Mouse (Mus musculus) limb, embryonic 10.5 days (tissue): Measurements from ENCODE around the gene Gm35315. TPM values are rescaled to one million over a fixed set of nuclear protein-coding genes. Genes with fewer than 3 reads are reported as not detected.
"Not testable (repeated sequence)": the region's sequence is repeated elsewhere in the genome, so short reads cannot be mapped to it uniquely, and the experiment has no call there.

Experiments used
- DNase-seq: peaks from one replicate; pipeline ENCODE4 v3.0.0-alpha.2; 2017; ENCODE audit warnings: low spot score
- H3K27ac ChIP-seq: fragments of 300-500 bp; sonication (generic); 2 replicates; pipeline ENCODE4 v1.5.1; 2016; ENCODE audit warnings: mild to moderate bottlenecking
- H3K27me3 ChIP-seq: fragments of 300-500 bp; sonication (generic); 2 replicates; pipeline ENCODE4 v1.6.1; 2016; ENCODE audit warnings: low read depth, mild to moderate bottlenecking; ENCODE audit not compliant: poor library complexity, severe bottlenecking
- H3K36me3 ChIP-seq: fragments of 300-500 bp; sonication (generic); 2 replicates; pipeline ENCODE4 v1.6.1; 2016; ENCODE audit warnings: mild to moderate bottlenecking, moderate library complexity
- H3K4me1 ChIP-seq: fragments of 300-500 bp; sonication (generic); 2 replicates; pipeline ENCODE4 v1.6.1; 2016
- H3K4me3 ChIP-seq: fragments of 300-500 bp; sonication (generic); 2 replicates; pipeline ENCODE4 v1.5.1; 2016; ENCODE audit warnings: mild to moderate bottlenecking, moderate library complexity
- H3K9me3 ChIP-seq: fragments of 300-500 bp; sonication (generic); replicated peaks from 2 replicates; pipeline ENCODE4 v1.6.1; 2016; ENCODE audit warnings: mild to moderate bottlenecking
- WGBS: fragments of 180-500 bp; shearing (Covaris S2); methylation state at CpG from one replicate; pipeline ENCODE4 v1.1.7; 2016; 5-methylcytosine and 5-hydroxymethylcytosine counted together
- polyA plus RNA-seq: library from polyadenylated mRNA; unstranded; fragments of >200 nt; fragmentation: Nextera tagmentation; extraction: Ambion mirVana; gene quantifications from 2 replicates; pipeline ENCODE4 v1.2.1, GENCODE M21; 2016

The Gm35315 gene
- 1.9 and 2.0 TPM in 2 replicates for polyA plus RNA-seq

GRCm38 (mm10) chr5:110094030-110094846, at the start of gene Gm35315:
Gm35315 (minus strand) TSS chr5:110094420.
- peak; percentile 82 for DNase-seq
- 2% methylated on average over 25 of the region's 25 CpGs for WGBS
- Histone ChIP-seq H3K4me1 (peaks cover 10% of the 10 kb centered on the region), H3K9me3 (no peaks in the 10 kb centered on the region), H3K4me3 (peak within 1 kb of the TSS; percentile 66), H3K36me3 (no peaks in the 10 kb centered on the region), H3K27ac (peak within 1 kb of the TSS; percentile 89), H3K27me3 (no peaks in the 10 kb centered on the region)

- Histone ChIP-seq H3K4me1 (no peaks in the 10 kb centered on the region), H3K27ac (no peak overlapping the region), H3K36me3 (peaks cover 74% of the 10 kb centered on the region), H3K9me3 (no peaks in the 10 kb centered on the region), H3K4me3 (no peak overlapping the region), H3K27me3 (no peaks in the 10 kb centered on the region)
- 89% methylated on average over 5 of the region's 5 CpGs for WGBS
- DNase-seq, result no peak
Observed at GRCm38 (mm10) chr5:110143007-110143406, 48.8 kb upstream of the Gm35315 start.

DNA sequence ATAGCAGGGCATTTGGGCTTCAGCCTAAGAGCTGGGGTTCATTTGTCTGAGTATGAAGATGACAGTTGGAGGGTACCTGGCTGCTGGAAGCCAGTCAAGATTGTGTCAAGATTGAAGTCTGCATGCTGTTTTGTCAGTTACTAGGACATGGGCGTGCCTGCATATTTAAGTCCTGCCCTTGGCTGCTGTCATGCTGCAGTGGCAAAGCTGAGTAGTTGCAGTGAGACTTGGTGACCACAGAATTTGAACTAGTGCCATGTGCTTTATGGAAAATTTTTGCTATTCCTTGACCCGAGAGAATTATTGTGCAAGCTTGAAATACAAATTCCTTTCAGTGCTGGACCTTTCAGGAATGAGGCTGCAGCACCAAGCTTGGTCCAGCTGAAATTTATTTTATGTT, 48.1 kb upstream of the Gm35315 start:
- Histone ChIP-seq H3K27me3 (no peaks in the 10 kb centered on the region), H3K36me3 (peaks cover 69% of the 10 kb centered on the region), H3K27ac (no peak overlapping the region), H3K4me1 (no peaks in the 10 kb centered on the region), H3K9me3 (no peaks in the 10 kb centered on the region), H3K4me3 (no peak overlapping the region)
- no peak for DNase-seq
- WGBS, result 92% methylated on average over 2 of the region's 2 CpGs

DNA sequence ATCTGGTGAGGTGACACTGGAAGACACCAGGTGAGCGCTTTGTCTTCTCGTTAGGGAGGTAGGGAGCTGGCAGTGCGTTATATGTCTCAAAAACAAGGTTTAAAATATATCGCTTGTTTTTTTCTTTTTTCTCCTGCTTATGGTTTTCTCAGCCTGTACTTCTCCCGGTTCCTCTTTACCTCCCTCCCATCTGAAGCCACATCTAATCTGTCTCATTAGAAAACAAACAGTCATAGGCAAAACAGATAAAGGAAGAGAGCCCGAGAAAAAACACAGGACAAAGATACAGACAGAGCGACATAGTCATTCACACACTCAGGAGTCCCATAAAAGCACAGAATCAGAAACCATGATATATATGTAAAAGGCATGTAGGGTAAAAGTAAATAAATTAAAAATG, 46.2 kb upstream of the Gm35315 start:
- no peaks in the 10 kb centered on the region for H3K9me3 ChIP-seq
- peaks cover 52% of the 10 kb centered on the region for H3K36me3 ChIP-seq
- no peaks in the 10 kb centered on the region for H3K27me3 ChIP-seq
- peaks cover 7% of the 10 kb centered on the region for H3K4me1 ChIP-seq
- 92% methylated on average over 7 of the region's 7 CpGs for WGBS
- no peak overlapping the region for H3K27ac ChIP-seq
- H3K4me3 ChIP-seq, result no peak overlapping the region
- DNase-seq, result no peak

DNA sequence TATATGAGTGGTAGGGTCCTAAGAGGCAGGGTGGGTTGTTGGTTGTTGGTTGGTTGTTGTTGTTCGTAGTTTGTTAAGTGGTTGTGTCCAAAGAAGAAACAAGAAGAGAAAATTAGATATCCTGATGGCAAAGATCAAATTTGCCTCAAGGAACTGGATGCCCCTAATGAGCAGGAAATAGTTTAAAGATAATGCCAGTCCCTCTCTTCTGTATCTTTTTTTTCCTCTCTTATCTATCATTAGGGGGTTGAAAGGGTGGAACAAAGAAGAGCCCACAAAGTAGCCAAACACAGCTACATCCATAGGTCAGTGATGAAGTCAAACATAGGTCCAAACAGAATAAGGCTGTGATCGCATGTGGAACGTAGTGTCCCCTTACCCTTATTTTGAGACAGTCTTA, 45.1 kb upstream of the Gm35315 start:
- peaks cover 44% of the 10 kb centered on the region for H3K36me3 ChIP-seq
- H3K9me3 ChIP-seq, result no peaks in the 10 kb centered on the region
- 91% methylated on average over 3 of the region's 3 CpGs for WGBS
- DNase-seq, result no peak
- H3K4me1 ChIP-seq, result peaks cover 7% of the 10 kb centered on the region
- no peak overlapping the region for H3K27ac ChIP-seq
- no peaks in the 10 kb centered on the region for H3K27me3 ChIP-seq
- H3K4me3 ChIP-seq, result no peak overlapping the region

DNA sequence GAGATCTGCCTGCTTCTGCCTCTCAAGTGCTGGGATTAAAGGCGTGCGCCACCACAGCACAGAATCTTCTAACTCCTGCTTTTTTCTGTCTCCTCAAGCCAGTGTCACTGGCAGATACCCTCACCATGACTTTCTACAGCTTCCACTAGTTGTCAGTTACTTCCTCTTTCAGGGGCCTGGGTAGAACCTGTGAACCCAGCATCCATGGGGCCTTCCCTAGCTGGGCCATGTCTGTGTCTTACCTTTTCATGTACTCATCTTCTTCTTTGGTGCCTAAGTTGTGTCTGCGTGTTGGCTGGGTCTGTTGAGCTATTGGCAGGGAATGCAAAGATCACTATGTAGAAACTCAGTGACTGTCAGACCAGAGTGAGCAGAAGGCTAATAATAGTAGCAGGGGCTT, 43.6 kb upstream of the Gm35315 start:
- WGBS, result 92% methylated on average over 3 of the region's 3 CpGs
- Histone ChIP-seq H3K4me3 (no peak overlapping the region), H3K36me3 (peaks cover 31% of the 10 kb centered on the region)

GRCm38 (mm10) chr5:110136087-110136464, 41.9 kb upstream of the Gm35315 start:
- peaks cover 18% of the 10 kb centered on the region for H3K36me3 ChIP-seq
- peak overlapping the region; percentile 70 for H3K4me3 ChIP-seq
- peak overlapping the region; percentile 75 for H3K27ac ChIP-seq
- H3K4me1 ChIP-seq, result peaks cover 7% of the 10 kb centered on the region
- DNase-seq, result no peak
- no peaks in the 10 kb centered on the region for H3K9me3 ChIP-seq
- no peaks in the 10 kb centered on the region for H3K27me3 ChIP-seq
- 7% methylated on average over 18 of the region's 18 CpGs for WGBS

More for the DNA sequence above, 43.6 kb upstream of the Gm35315 start:
- H3K9me3 ChIP-seq, result no peaks in the 10 kb centered on the region
- no peak for DNase-seq
- peaks cover 7% of the 10 kb centered on the region for H3K4me1 ChIP-seq
- no peak overlapping the region for H3K27ac ChIP-seq
- H3K27me3 ChIP-seq, result no peaks in the 10 kb centered on the region

GRCm38 (mm10) chr5:110135293-110136086, 41.3 kb upstream of the Gm35315 start, which contains the start of gene Chfr:
Chfr (plus strand) TSS chr5:110135842.
- Histone ChIP-seq H3K4me1 (peaks cover 7% of the 10 kb centered on the region), H3K27ac (peak within 1 kb of the TSS; percentile 75), H3K4me3 (peak within 1 kb of the TSS; percentile 70), H3K36me3 (peaks cover 16% of the 10 kb centered on the region), H3K27me3 (no peaks in the 10 kb centered on the region), H3K9me3 (no peaks in the 10 kb centered on the region)
- DNase-seq, result peak; percentile 99
- 4% methylated on average over 46 of the region's 46 CpGs for WGBS

DNA sequence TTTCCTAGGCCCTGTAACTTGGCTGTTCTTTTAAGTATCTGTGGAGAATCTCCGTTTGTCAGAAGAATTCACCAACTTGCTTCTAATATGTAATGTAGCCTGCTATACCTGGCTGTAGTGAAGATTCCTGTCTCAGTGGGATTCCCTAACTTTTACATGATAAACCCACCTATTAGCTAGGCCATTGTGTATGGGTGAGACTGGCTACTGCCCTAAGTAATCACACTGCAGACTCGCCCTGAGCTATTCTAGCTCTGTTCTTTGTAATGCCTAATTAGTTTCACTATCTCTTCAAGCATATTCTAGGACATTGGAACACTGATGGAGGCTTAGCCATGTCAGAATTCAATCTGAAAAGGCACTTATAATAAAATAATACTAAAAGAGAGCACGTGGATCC, 28.2 kb upstream of the Gm35315 start:
- H3K27me3 ChIP-seq, H3K4me3 ChIP-seq, H3K4me1 ChIP-seq, H3K9me3 ChIP-seq, H3K27ac ChIP-seq, DNase-seq: not testable (repeated sequence)
- WGBS, result 84% methylated on average over 3 of the region's 3 CpGs
- H3K36me3 ChIP-seq, result peaks cover 59% of the 10 kb centered on the region

DNA sequence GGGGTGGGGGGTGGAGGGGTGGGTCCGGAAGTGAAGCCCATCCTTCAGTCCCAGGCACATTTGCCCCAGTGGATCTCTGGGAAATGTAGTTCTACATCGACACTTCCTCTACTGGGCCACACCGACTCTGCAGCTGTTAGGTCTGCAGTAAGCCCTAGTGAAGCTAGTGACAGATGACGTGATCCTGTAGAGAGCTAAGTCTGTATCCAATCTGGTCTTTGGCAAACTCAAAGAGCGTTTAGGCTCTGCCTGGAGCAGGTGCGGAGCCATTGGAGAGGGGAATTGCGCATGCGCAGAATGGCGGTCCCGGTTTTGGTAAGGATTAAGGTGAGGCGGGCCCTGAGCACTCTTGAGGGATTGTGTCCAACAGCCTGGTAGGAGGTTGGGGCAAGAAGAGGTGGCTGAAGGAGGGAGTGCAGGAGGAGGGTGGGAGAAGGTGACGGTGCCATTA, 15.8 kb upstream of the Gm35315 start, which contains the start of gene Zfp605:
Zfp605 (plus strand) TSS at position 102 of the 451 bp plus-strand sequence.
- no peaks in the 10 kb centered on the region for H3K9me3 ChIP-seq
- H3K4me3 ChIP-seq, result peak within 1 kb of the TSS; percentile 61
- under 1% methylated on average over 12 of the region's 12 CpGs for WGBS
- H3K27me3 ChIP-seq, result no peaks in the 10 kb centered on the region
- peaks cover 46% of the 10 kb centered on the region for H3K36me3 ChIP-seq
- peak; percentile 92 for DNase-seq
- peaks cover 20% of the 10 kb centered on the region for H3K4me1 ChIP-seq
- peak within 1 kb of the TSS; percentile 77 for H3K27ac ChIP-seq

GRCm38 (mm10) chr5:110108305-110108628, 14.0 kb upstream of the Gm35315 start:
- WGBS, result 1% methylated on average over 7 of the region's 7 CpGs

GRCm38 (mm10) chr5:110107581-110108304, 13.5 kb upstream of the Gm35315 start, which contains the start of gene Gtpbp6:
Gtpbp6 (minus strand) TSS chr5:110108197.
- WGBS, result under 1% methylated on average over 71 of the region's 71 CpGs
- Histone ChIP-seq H3K4me3 (peak within 1 kb of the TSS; percentile 93), H3K4me1 (peaks cover 20% of the 10 kb centered on the region), H3K27ac (peak within 1 kb of the TSS; percentile 98), H3K27me3 (no peaks in the 10 kb centered on the region), H3K36me3 (peaks cover 51% of the 10 kb centered on the region), H3K9me3 (no peaks in the 10 kb centered on the region)
- DNase-seq, result peak; percentile 96

More at GRCm38 (mm10) chr5:110108305-110108628, 14.0 kb upstream of the Gm35315 start:
- DNase-seq, result no peak
- Histone ChIP-seq H3K4me3 (peak overlapping the region; percentile 93), H3K36me3 (peaks cover 51% of the 10 kb centered on the region), H3K27me3 (no peaks in the 10 kb centered on the region), H3K27ac (peak overlapping the region; percentile 98), H3K9me3 (no peaks in the 10 kb centered on the region), H3K4me1 (peaks cover 20% of the 10 kb centered on the region)
